Mouse (Mus musculus): ENCODE results near the gene Rreb1. TPM values are rescaled to one million over a fixed set of nuclear protein-coding genes. Genes with fewer than 3 reads are reported as not detected.

Gene Rreb1
- polyA plus RNA-seq, 1 experiment from 2014 or later = 13.5 TPM

GRCm38 (mm10) chr13:37981063-37981462 lies 202.9 kb downstream of the Rreb1 start:
- H3K4me2 ChIP-seq (replicated peaks; ENCODE audit: low read depth, low read length) = no peak overlapping the region
- no peak overlapping the region for H3K4me3 ChIP-seq (ENCODE audit: low read length)
- H3K9ac ChIP-seq (replicated peaks; ENCODE audit: low read length) = no peak overlapping the region
- no peaks in the 10 kb centered on the region for H3K4me1 ChIP-seq (ENCODE audit: insufficient read depth, low read length)
- WGBS = 91% methylated on average over 5 of the region's 5 CpGs
- no peaks in the 10 kb centered on the region for H3K9me3 ChIP-seq (ENCODE audit: low read length)
- no peaks in the 10 kb centered on the region for H3K27me3 ChIP-seq (ENCODE audit: insufficient read depth, low read length)
- no peak overlapping the region for H3K27ac ChIP-seq (ENCODE audit: low read length)
- H3K36me3 ChIP-seq (ENCODE audit: insufficient read depth, low read length) = peaks cover 72% of the 10 kb centered on the region
- no peak for ATAC-seq (ENCODE audit: low FRiP score, low TSS enrichment)

- Histone ChIP-seq H3K36me3 (ENCODE audit: insufficient read depth, low read length) (peaks cover 80% of the 10 kb centered on the region), H3K9me3 (ENCODE audit: low read length) (no peaks in the 10 kb centered on the region), H3K27me3 (ENCODE audit: insufficient read depth, low read length) (no peaks in the 10 kb centered on the region), H3K4me1 (ENCODE audit: insufficient read depth, low read length) (no peaks in the 10 kb centered on the region), H3K9ac (replicated peaks; ENCODE audit: low read length) (no peak overlapping the region), H3K27ac (ENCODE audit: low read length) (no peak overlapping the region), H3K4me3 (ENCODE audit: low read length) (no peak overlapping the region), H3K4me2 (replicated peaks; ENCODE audit: low read depth, low read length) (no peak overlapping the region)
- WGBS = 91% methylated on average over 10 of the region's 10 CpGs
- ATAC-seq (ENCODE audit: low FRiP score, low TSS enrichment) = no peak
These were observed 208.0 kb downstream of the Rreb1 start for GRCm38 (mm10) chr13:37986166-37986565.

- 87% methylated on average over 8 of the region's 8 CpGs for WGBS
- Histone ChIP-seq H3K9ac (replicated peaks; ENCODE audit: low read length) (no peak overlapping the region), H3K36me3 (ENCODE audit: insufficient read depth, low read length) (peaks cover 57% of the 10 kb centered on the region), H3K9me3 (ENCODE audit: low read length) (no peaks in the 10 kb centered on the region), H3K27me3 (ENCODE audit: insufficient read depth, low read length) (no peaks in the 10 kb centered on the region), H3K27ac (ENCODE audit: low read length) (no peak overlapping the region), H3K4me1 (ENCODE audit: insufficient read depth, low read length) (peaks cover 13% of the 10 kb centered on the region), H3K4me2 (replicated peaks; ENCODE audit: low read depth, low read length) (no peak overlapping the region), H3K4me3 (ENCODE audit: low read length) (no peak overlapping the region)
- ATAC-seq (ENCODE audit: low FRiP score, low TSS enrichment) = no peak
These were observed 211.5 kb downstream of the Rreb1 start for GRCm38 (mm10) chr13:37989701-37990100.

- H3K4me2 ChIP-seq (replicated peaks; ENCODE audit: low read depth, low read length) = peak overlapping the region; percentile 87
- H3K27ac ChIP-seq (ENCODE audit: low read length) = peak overlapping the region; percentile 92
- peaks cover 31% of the 10 kb centered on the region for H3K36me3 ChIP-seq (ENCODE audit: insufficient read depth, low read length)
- peaks cover 14% of the 10 kb centered on the region for H3K4me1 ChIP-seq (ENCODE audit: insufficient read depth, low read length)
- H3K27me3 ChIP-seq (ENCODE audit: insufficient read depth, low read length) = no peaks in the 10 kb centered on the region
- ATAC-seq (ENCODE audit: low FRiP score, low TSS enrichment) = no peak
- peak overlapping the region; percentile 96 for H3K4me3 ChIP-seq (ENCODE audit: low read length)
- WGBS = 7% methylated on average over 10 of the region's 10 CpGs
- no peaks in the 10 kb centered on the region for H3K9me3 ChIP-seq (ENCODE audit: low read length)
- H3K9ac ChIP-seq (replicated peaks; ENCODE audit: low read length) = peak overlapping the region; percentile 97
These were observed 214.6 kb downstream of the Rreb1 start for GRCm38 (mm10) chr13:37992638-37993371.

- no peak; the same call in 1 of the 2 replicates for ATAC-seq (ENCODE audit: low FRiP score, low TSS enrichment)
- Histone ChIP-seq H3K4me1 (ENCODE audit: insufficient read depth, low read length) (peaks cover 14% of the 10 kb centered on the region), H3K4me2 (replicated peaks; ENCODE audit: low read depth, low read length) (peak overlapping the region; percentile 87), H3K27ac (ENCODE audit: low read length) (peak overlapping the region; percentile 92), H3K9me3 (ENCODE audit: low read length) (no peaks in the 10 kb centered on the region), H3K4me3 (ENCODE audit: low read length) (peak overlapping the region; percentile 96), H3K9ac (replicated peaks; ENCODE audit: low read length) (peak overlapping the region; percentile 97), H3K27me3 (ENCODE audit: insufficient read depth, low read length) (no peaks in the 10 kb centered on the region), H3K36me3 (ENCODE audit: insufficient read depth, low read length) (peaks cover 27% of the 10 kb centered on the region)
- 0% methylated on average over 17 of the region's 17 CpGs for WGBS
These were observed 215.1 kb downstream of the Rreb1 start for GRCm38 (mm10) chr13:37993376-37993703.

GRCm38 (mm10) chr13:37993704-37994404 lies 215.7 kb downstream of the Rreb1 start, which contains the start of gene Ssr1:
Gene Ssr1 (minus strand): TSS chr13:37994217.
- H3K4me2 ChIP-seq (replicated peaks; ENCODE audit: low read depth, low read length) = peak within 1 kb of the TSS; percentile 87
- peak within 1 kb of the TSS; percentile 97 for H3K9ac ChIP-seq (replicated peaks; ENCODE audit: low read length)
- H3K27me3 ChIP-seq (ENCODE audit: insufficient read depth, low read length) = no peaks in the 10 kb centered on the region
- peak within 1 kb of the TSS; percentile 92 for H3K27ac ChIP-seq (ENCODE audit: low read length)
- ATAC-seq (ENCODE audit: low FRiP score, low TSS enrichment) = peak; percentile 98
- H3K4me3 ChIP-seq (ENCODE audit: low read length) = peak within 1 kb of the TSS; percentile 96
- H3K4me1 ChIP-seq (ENCODE audit: insufficient read depth, low read length) = peaks cover 14% of the 10 kb centered on the region
- under 1% methylated on average over 70 of the region's 89 CpGs for WGBS
- H3K9me3 ChIP-seq (ENCODE audit: low read length) = no peaks in the 10 kb centered on the region
- H3K36me3 ChIP-seq (ENCODE audit: insufficient read depth, low read length) = peaks cover 25% of the 10 kb centered on the region

- ATAC-seq (ENCODE audit: low FRiP score, low TSS enrichment) = peak; percentile 50
- H3K27ac ChIP-seq (ENCODE audit: low read length) = no peak overlapping the region
- H3K9ac ChIP-seq (replicated peaks; ENCODE audit: low read length) = peak overlapping the region; percentile 97
- H3K36me3 ChIP-seq (ENCODE audit: insufficient read depth, low read length) = peaks cover 19% of the 10 kb centered on the region
- no peaks in the 10 kb centered on the region for H3K27me3 ChIP-seq (ENCODE audit: insufficient read depth, low read length)
- WGBS = 16% methylated on average over 7 of the region's 7 CpGs
- H3K9me3 ChIP-seq (ENCODE audit: low read length) = no peaks in the 10 kb centered on the region
- peak overlapping the region; percentile 96 for H3K4me3 ChIP-seq (ENCODE audit: low read length)
- H3K4me2 ChIP-seq (replicated peaks; ENCODE audit: low read depth, low read length) = peak overlapping the region; percentile 87
- peaks cover 14% of the 10 kb centered on the region for H3K4me1 ChIP-seq (ENCODE audit: insufficient read depth, low read length)
These were observed 216.2 kb downstream of the Rreb1 start for GRCm38 (mm10) chr13:37994405-37994749.

- 72% methylated on average over 3 of the region's 3 CpGs for WGBS
- H3K4me3 ChIP-seq (ENCODE audit: low read length) = no peak overlapping the region
- no peak overlapping the region for H3K27ac ChIP-seq (ENCODE audit: low read length)
- H3K9me3 ChIP-seq (ENCODE audit: low read length) = peaks cover 4% of the 10 kb centered on the region; the same call in 1 of the 2 replicates
- H3K4me1 ChIP-seq (ENCODE audit: insufficient read depth, low read length) = peaks cover under 1% of the 10 kb centered on the region; the same call in 1 of the 2 replicates
- H3K36me3 ChIP-seq (ENCODE audit: insufficient read depth, low read length) = no peaks in the 10 kb centered on the region
- H3K27me3 ChIP-seq (ENCODE audit: insufficient read depth, low read length) = no peaks in the 10 kb centered on the region
- ATAC-seq (ENCODE audit: low FRiP score, low TSS enrichment) = no peak
- H3K4me2 ChIP-seq (replicated peaks; ENCODE audit: low read depth, low read length) = no peak overlapping the region
- no peak overlapping the region for H3K9ac ChIP-seq (replicated peaks; ENCODE audit: low read length)
These were observed 221.5 kb downstream of the Rreb1 start for GRCm38 (mm10) chr13:37999713-38000112.

All from kidney, embryonic 16.5 days (tissue).